Mouse (Mus musculus) kidney, embryonic 16.5 days (tissue): ENCODE measurements around the gene Galnt18. TPM values are rescaled to one million over a fixed set of nuclear protein-coding genes. Genes with fewer than 3 reads are reported as not detected.
A peak's percentile ranks its signal among the peaks of the same experiment; 100 is the strongest.

Experiments used
- ATAC-seq: fragments of 200-750 bp; cut with Nextera tagmentation; 2 replicates; pipeline ENCODE4 v1.8.0; 2017; ENCODE audit warnings: moderate TSS enrichment; ENCODE audit not compliant: low FRiP score, low TSS enrichment
- H3K27ac ChIP-seq: fragments of 300-500 bp; sonication (generic); 2 replicates; pipeline ENCODE4 v1.5.1; 2014; ENCODE audit warnings: low read length
- H3K27me3 ChIP-seq: fragments of 300-500 bp; sonication (generic); 2 replicates; pipeline ENCODE4 v1.6.1; 2014; ENCODE audit warnings: low read length, control low read depth, mixed read lengths; ENCODE audit not compliant: insufficient read depth
- H3K36me3 ChIP-seq: fragments of 300-500 bp; sonication (generic); 2 replicates; pipeline ENCODE4 v1.6.1; 2014; ENCODE audit warnings: low read length, control low read depth, mixed read lengths; ENCODE audit not compliant: insufficient read depth
- H3K4me1 ChIP-seq: fragments of 300-500 bp; sonication (generic); 2 replicates; pipeline ENCODE4 v1.6.1; 2014; ENCODE audit warnings: low read length, control low read depth, mixed read lengths; ENCODE audit not compliant: insufficient read depth
- H3K4me2 ChIP-seq: fragments of 300-500 bp; sonication (generic); replicated peaks from 2 replicates; pipeline ENCODE4 v1.6.1; 2014; ENCODE audit warnings: low read depth, low read length
- H3K4me3 ChIP-seq: fragments of 300-500 bp; sonication (generic); 2 replicates; pipeline ENCODE4 v1.5.1; 2014; ENCODE audit warnings: mild to moderate bottlenecking, low read length
- H3K9ac ChIP-seq: fragments of 300-500 bp; sonication (generic); replicated peaks from 2 replicates; pipeline ENCODE4 v1.6.1; 2014; ENCODE audit warnings: low read length
- H3K9me3 ChIP-seq: fragments of 300-500 bp; sonication (generic); 2 replicates; pipeline ENCODE4 v1.6.1; 2016; ENCODE audit warnings: low read length, control low read depth
- WGBS: fragments of 180-500 bp; shearing (Covaris S2); extraction: QIAGEN DNeasy Blood & Tissue Kit; methylation state at CpG from one replicate; pipeline ENCODE4 v1.1.7; 2014; 5-methylcytosine and 5-hydroxymethylcytosine counted together
- polyA plus RNA-seq: library from polyadenylated mRNA; unstranded; fragments of >200 nt; fragmentation: Nextera tagmentation; extraction: Ambion mirVana; gene quantifications from 2 replicates; pipeline ENCODE4 v1.2.1, GENCODE M21; 2015

The Galnt18 gene
- polyA plus RNA-seq, 1 experiment from 2014 or later: 46.4 TPM

- no peaks in the 10 kb centered on the region for H3K4me1 ChIP-seq
- no peak overlapping the region for H3K9ac ChIP-seq
- H3K27ac ChIP-seq: no peak overlapping the region
- H3K27me3 ChIP-seq: no peaks in the 10 kb centered on the region
- H3K4me3 ChIP-seq: no peak overlapping the region
- no peak for ATAC-seq
- WGBS: 92% methylated on average over 2 of the region's 2 CpGs
- H3K4me2 ChIP-seq: no peak overlapping the region
- no peaks in the 10 kb centered on the region for H3K9me3 ChIP-seq
- no peaks in the 10 kb centered on the region for H3K36me3 ChIP-seq
Measured at GRCm38 (mm10) chr7:111702961-111703360, 76.8 kb downstream of the Galnt18 start.

- Histone ChIP-seq H3K27ac (no peak overlapping the region), H3K9me3 (no peaks in the 10 kb centered on the region), H3K36me3 (no peaks in the 10 kb centered on the region), H3K9ac (no peak overlapping the region), H3K4me3 (no peak overlapping the region), H3K4me2 (no peak overlapping the region), H3K4me1 (no peaks in the 10 kb centered on the region), H3K27me3 (no peaks in the 10 kb centered on the region)
- ATAC-seq: no peak
Measured at GRCm38 (mm10) chr7:111701788-111702187, 78.0 kb downstream of the Galnt18 start.

GRCm38 (mm10) chr7:111699446-111699845 lies 80.3 kb downstream of the Galnt18 start:
- Histone ChIP-seq H3K9me3 (no peaks in the 10 kb centered on the region), H3K4me1 (no peaks in the 10 kb centered on the region), H3K27ac (no peak overlapping the region), H3K27me3 (no peaks in the 10 kb centered on the region), H3K36me3 (no peaks in the 10 kb centered on the region), H3K9ac (no peak overlapping the region), H3K4me2 (no peak overlapping the region), H3K4me3 (no peak overlapping the region)
- WGBS: 55% methylated on average over 3 of the region's 3 CpGs
- ATAC-seq: no peak

- Histone ChIP-seq H3K4me3 (no peak overlapping the region), H3K4me1 (no peaks in the 10 kb centered on the region), H3K9ac (no peak overlapping the region), H3K27me3 (no peaks in the 10 kb centered on the region), H3K9me3 (no peaks in the 10 kb centered on the region), H3K4me2 (no peak overlapping the region), H3K36me3 (no peaks in the 10 kb centered on the region), H3K27ac (no peak overlapping the region)
- ATAC-seq: no peak
Measured at GRCm38 (mm10) chr7:111696226-111696625, 83.6 kb downstream of the Galnt18 start.

GRCm38 (mm10) chr7:111694312-111694711 lies 85.5 kb downstream of the Galnt18 start:
- no peak overlapping the region for H3K27ac ChIP-seq
- ATAC-seq: no peak

GRCm38 (mm10) chr7:111692641-111693261 lies 87.0 kb downstream of the Galnt18 start:
- Histone ChIP-seq H3K27ac (no peak overlapping the region), H3K4me2 (no peak overlapping the region), H3K4me3 (no peak overlapping the region), H3K36me3 (no peaks in the 10 kb centered on the region), H3K4me1 (no peaks in the 10 kb centered on the region), H3K27me3 (no peaks in the 10 kb centered on the region), H3K9ac (no peak overlapping the region), H3K9me3 (no peaks in the 10 kb centered on the region)
- ATAC-seq: no peak
- 87% methylated on average over 9 of the region's 9 CpGs for WGBS

More at GRCm38 (mm10) chr7:111694312-111694711, 85.5 kb downstream of the Galnt18 start:
- Histone ChIP-seq H3K4me1 (no peaks in the 10 kb centered on the region), H3K4me3 (no peak overlapping the region), H3K36me3 (no peaks in the 10 kb centered on the region), H3K9ac (no peak overlapping the region), H3K9me3 (no peaks in the 10 kb centered on the region), H3K27me3 (no peaks in the 10 kb centered on the region), H3K4me2 (no peak overlapping the region)
- WGBS: 69% methylated on average over 6 of the region's 6 CpGs

- no peaks in the 10 kb centered on the region for H3K27me3 ChIP-seq
- H3K4me2 ChIP-seq: no peak overlapping the region
- peaks cover 5% of the 10 kb centered on the region; the same call in 1 of the 2 replicates for H3K4me1 ChIP-seq
- H3K36me3 ChIP-seq: peaks cover 3% of the 10 kb centered on the region; the same call in 1 of the 2 replicates
- H3K9me3 ChIP-seq: no peaks in the 10 kb centered on the region
- no peak overlapping the region for H3K27ac ChIP-seq
- no peak for ATAC-seq
- H3K4me3 ChIP-seq: no peak overlapping the region
- no peak overlapping the region for H3K9ac ChIP-seq
- whole genome bisulfite sequencing: 95% methylated on average over 3 of the region's 3 CpGs
Measured at GRCm38 (mm10) chr7:111680108-111680507, 99.7 kb downstream of the Galnt18 start.

GRCm38 (mm10) chr7:111676483-111676882 lies 103.3 kb downstream of the Galnt18 start:
- Histone ChIP-seq H3K9me3 (no peaks in the 10 kb centered on the region), H3K4me1 (no peaks in the 10 kb centered on the region), H3K9ac (no peak overlapping the region), H3K36me3 (peaks cover 3% of the 10 kb centered on the region; the same call in 1 of the 2 replicates), H3K4me3 (no peak overlapping the region), H3K27me3 (no peaks in the 10 kb centered on the region), H3K27ac (no peak overlapping the region), H3K4me2 (no peak overlapping the region)
- 85% methylated on average over 3 of the region's 3 CpGs for WGBS
- no peak for ATAC-seq

- H3K9ac ChIP-seq: no peak overlapping the region
- no peak overlapping the region for H3K4me3 ChIP-seq
- no peak for ATAC-seq
- no peak overlapping the region for H3K4me2 ChIP-seq
- WGBS: 31% methylated on average over 4 of the region's 4 CpGs
- no peaks in the 10 kb centered on the region for H3K9me3 ChIP-seq
- H3K36me3 ChIP-seq: no peaks in the 10 kb centered on the region
- H3K4me1 ChIP-seq: no peaks in the 10 kb centered on the region
- H3K27me3 ChIP-seq: no peaks in the 10 kb centered on the region
- no peak overlapping the region for H3K27ac ChIP-seq
Measured at GRCm38 (mm10) chr7:111672467-111672866, 107.3 kb downstream of the Galnt18 start.

GRCm38 (mm10) chr7:111663139-111664073 lies 116.4 kb downstream of the Galnt18 start:
- H3K9ac ChIP-seq: no peak overlapping the region

More at GRCm38 (mm10) chr7:111663139-111664073, 116.4 kb downstream of the Galnt18 start:
- peak; percentile 67; the same call in 1 of the 2 replicates for ATAC-seq
- no peak overlapping the region for H3K4me3 ChIP-seq
- peaks cover 14% of the 10 kb centered on the region for H3K4me1 ChIP-seq
- no peak overlapping the region for H3K4me2 ChIP-seq
- H3K36me3 ChIP-seq: no peaks in the 10 kb centered on the region
- H3K27ac ChIP-seq: peak overlapping the region; percentile 52
- H3K27me3 ChIP-seq: no peaks in the 10 kb centered on the region
- WGBS: 24% methylated on average over 14 of the region's 14 CpGs
- no peaks in the 10 kb centered on the region for H3K9me3 ChIP-seq
